Mouse (Mus musculus) telencephalon, adult 2 months (tissue): ENCODE measurements at regions not wholly inside any gene's neighbourhood (a gene's known extent, or its start where the extent isn't known, plus 50 kb on each side); places are given as distances from the start of the nearest gene placed in this dataset.
A peak's percentile ranks its signal among the peaks of the same experiment; 100 is the strongest.

Source experiments
- DNase-seq: peaks from one replicate; pipeline ENCODE4 v3.0.0-alpha.2; 2011; ENCODE audit warnings: low read depth, low spot score

- peak; percentile 18 for DNase-seq
Measured at GRCm38 (mm10) chr11:12757677-12758076, 292.9 kb upstream of the Cobl start.

- peak; percentile 41 for DNase-seq
Measured at GRCm38 (mm10) chr11:12750016-12750415, 285.3 kb upstream of the Cobl start.

GRCm38 (mm10) chr11:12749245-12749644 is 284.5 kb upstream of the Cobl start:
- peak; percentile 65 for DNase-seq

GRCm38 (mm10) chr11:12742159-12742523 is 277.4 kb upstream of the Cobl start:
- DNase-seq = peak; percentile 86

- DNase-seq = peak; percentile 18
Measured at GRCm38 (mm10) chr11:12741418-12742158, 276.8 kb upstream of the Cobl start.

- no peak for DNase-seq
Measured at GRCm38 (mm10) chr11:12734274-12734673, 269.5 kb upstream of the Cobl start.

- DNase-seq = no peak
Measured at GRCm38 (mm10) chr11:12727293-12727692, 262.5 kb upstream of the Cobl start.

- DNase-seq = no peak
Measured at GRCm38 (mm10) chr11:12726492-12726891, 261.7 kb upstream of the Cobl start.

- DNase-seq = no peak
Measured at GRCm38 (mm10) chr11:12722320-12722719, 257.6 kb upstream of the Cobl start.

- DNase-seq = no peak
Measured at GRCm38 (mm10) chr11:12720169-12720568, 255.4 kb upstream of the Cobl start.

GRCm38 (mm10) chr11:12696321-12696720 is 231.6 kb upstream of the Cobl start:
- no peak for DNase-seq

- no peak for DNase-seq
Measured at GRCm38 (mm10) chr11:12692836-12693235, 228.1 kb upstream of the Cobl start.

GRCm38 (mm10) chr11:12686717-12687116 is 222.0 kb upstream of the Cobl start:
- no peak for DNase-seq

GRCm38 (mm10) chr11:12661824-12662443 is 197.2 kb upstream of the Cobl start:
- DNase-seq = no peak

- DNase-seq = no peak
Measured at GRCm38 (mm10) chr11:12658847-12659246, 194.1 kb upstream of the Cobl start.

- no peak for DNase-seq
Measured at GRCm38 (mm10) chr11:12656450-12656849, 191.7 kb upstream of the Cobl start.
